Mouse (Mus musculus) embryonic facial prominence, embryonic 10.5 days (tissue): ENCODE data around the gene Hoxd1. TPM values are rescaled to one million over a fixed set of nuclear protein-coding genes. Genes with fewer than 3 reads are reported as not detected.

Source experiments
- DNase-seq: peaks from one replicate; pipeline ENCODE4 v3.0.0-alpha.2; 2017; ENCODE audit warnings: low spot score
- H3K27ac ChIP-seq: fragments of 300-500 bp; sonication (generic); replicated peaks from 2 replicates; pipeline ENCODE4 v1.5.1; 2016; ENCODE audit warnings: mild to moderate bottlenecking
- H3K27me3 ChIP-seq: fragments of 300-500 bp; sonication (generic); replicated peaks from 2 replicates; pipeline ENCODE4 v1.6.1; 2016; ENCODE audit warnings: low read depth, mild to moderate bottlenecking; ENCODE audit not compliant: poor library complexity, severe bottlenecking
- H3K36me3 ChIP-seq: fragments of 300-500 bp; sonication (generic); replicated peaks from 2 replicates; pipeline ENCODE4 v1.6.1; 2016; ENCODE audit warnings: mild to moderate bottlenecking, moderate library complexity
- H3K4me1 ChIP-seq: fragments of 300-500 bp; sonication (generic); 2 replicates; pipeline ENCODE4 v1.6.1; 2016
- H3K4me3 ChIP-seq: fragments of 300-500 bp; sonication (generic); 2 replicates; pipeline ENCODE4 v1.5.1; 2016; ENCODE audit warnings: mild to moderate bottlenecking, moderate library complexity
- H3K9me3 ChIP-seq: fragments of 300-500 bp; sonication (generic); 2 replicates; pipeline ENCODE4 v1.6.1; 2016; ENCODE audit warnings: mild to moderate bottlenecking
- WGBS: fragments of 180-500 bp; shearing (Covaris S2); methylation state at CpG from one replicate; pipeline ENCODE4 v1.1.7; 2016; 5-methylcytosine and 5-hydroxymethylcytosine counted together
- polyA plus RNA-seq: library from polyadenylated mRNA; unstranded; fragments of >200 nt; fragmentation: Nextera tagmentation; extraction: Ambion mirVana; gene quantifications from 2 replicates; pipeline ENCODE4 v1.2.1, GENCODE M21; 2016

Hoxd1 gene
- polyA plus RNA-seq, 1 experiment from 2014 or later: 0.20 TPM

DNA sequence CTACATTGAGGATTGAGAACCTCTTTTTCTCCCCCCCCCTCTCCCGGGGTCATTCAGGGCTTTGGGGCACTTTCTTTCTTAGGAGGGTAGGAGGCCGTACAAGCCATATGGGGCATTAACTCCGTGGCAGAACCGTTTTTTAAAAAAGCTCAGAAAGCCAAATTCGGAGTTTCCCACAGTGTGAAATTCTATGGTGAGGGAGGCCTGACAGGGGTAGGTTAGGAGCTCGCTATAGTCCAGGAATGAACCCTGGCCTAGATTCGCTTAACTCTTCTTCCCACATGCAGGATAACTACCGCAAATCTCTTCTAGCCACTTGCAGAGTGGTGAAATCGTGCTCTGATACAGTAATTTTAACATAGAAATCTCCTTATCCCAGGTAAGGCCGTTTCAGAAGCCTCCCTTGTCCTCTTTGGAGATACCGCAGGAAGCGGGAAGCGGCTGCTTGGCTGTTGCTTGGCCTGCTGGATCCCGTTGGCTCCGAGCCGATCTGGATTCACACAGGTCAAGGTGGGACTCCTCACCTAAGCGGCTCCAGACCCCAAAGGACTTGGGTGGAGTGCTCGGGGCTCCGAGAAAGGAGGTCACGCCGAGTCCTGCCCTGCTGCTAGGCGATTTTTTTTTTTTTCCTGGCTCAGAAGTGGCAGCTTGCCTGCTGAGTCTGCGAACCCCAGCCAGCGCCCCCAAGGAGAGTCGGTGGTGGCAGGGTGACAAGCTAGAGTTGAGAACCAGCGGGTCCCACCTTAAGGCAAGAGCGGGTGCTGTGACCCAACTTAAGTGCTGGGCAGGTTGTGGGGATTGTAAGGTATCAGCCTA lies 27.6 kb upstream of the Hoxd1 start:
- no peaks in the 10 kb centered on the region for H3K36me3 ChIP-seq
- H3K9me3 ChIP-seq: no peaks in the 10 kb centered on the region
- WGBS: under 1% methylated on average over 27 of the region's 27 CpGs
- peak overlapping the region; percentile 41; the same call in 1 of the 2 replicates for H3K4me3 ChIP-seq
- H3K4me1 ChIP-seq: peaks cover 15% of the 10 kb centered on the region; the same call in 1 of the 2 replicates
- no peak overlapping the region for H3K27ac ChIP-seq
- peak; percentile 61 for DNase-seq
- peaks cover 100% of the 10 kb centered on the region for H3K27me3 ChIP-seq

DNA sequence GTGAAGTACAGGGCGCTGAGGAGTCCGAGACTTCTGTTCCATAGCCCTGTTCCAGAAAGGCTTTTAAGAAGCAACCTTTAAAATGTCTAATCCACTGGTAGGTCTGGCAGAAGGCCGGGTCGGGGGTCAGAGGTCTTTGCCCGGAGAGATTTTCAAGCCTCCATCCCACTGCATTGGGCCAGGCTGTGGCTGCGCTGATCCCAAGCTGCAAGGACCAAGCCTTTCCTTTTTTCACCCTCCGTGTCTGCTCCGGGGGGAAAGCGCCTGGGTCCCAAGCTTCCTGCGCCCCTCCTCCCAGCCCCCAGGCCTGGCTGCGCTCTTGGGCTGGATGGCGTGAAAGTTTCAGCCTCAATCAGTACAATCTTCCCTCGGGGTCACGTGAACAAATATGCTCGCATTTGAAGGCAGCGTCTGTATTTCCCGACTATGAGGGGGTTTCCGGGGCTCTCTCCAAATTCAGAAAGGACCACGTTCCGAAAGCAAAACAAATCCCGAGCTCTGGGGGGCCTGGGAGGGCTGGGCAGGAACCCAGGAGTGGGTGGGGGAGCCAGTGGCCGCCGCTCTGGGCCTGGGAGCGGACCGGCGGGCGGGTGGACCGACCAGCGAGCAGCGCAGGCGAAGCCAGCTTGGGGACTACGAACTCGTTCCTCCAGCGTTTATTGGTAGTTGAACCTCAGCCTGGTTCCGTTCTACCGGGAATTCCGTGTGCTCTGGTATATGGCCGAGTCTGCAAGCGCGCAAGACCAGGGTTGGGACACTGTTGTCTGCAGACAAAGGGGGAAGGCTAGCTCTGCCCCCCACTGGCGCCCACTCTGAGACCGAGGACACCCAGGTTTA lies 26.7 kb upstream of the Hoxd1 start:
- H3K27me3 ChIP-seq: peaks cover 100% of the 10 kb centered on the region
- WGBS: under 1% methylated on average over 42 of the region's 42 CpGs
- H3K9me3 ChIP-seq: no peaks in the 10 kb centered on the region
- DNase-seq: peak; percentile 62
- H3K4me3 ChIP-seq: peak overlapping the region; percentile 41
- H3K36me3 ChIP-seq: no peaks in the 10 kb centered on the region
- peaks cover 17% of the 10 kb centered on the region; the same call in 1 of the 2 replicates for H3K4me1 ChIP-seq
- no peak overlapping the region for H3K27ac ChIP-seq

DNA sequence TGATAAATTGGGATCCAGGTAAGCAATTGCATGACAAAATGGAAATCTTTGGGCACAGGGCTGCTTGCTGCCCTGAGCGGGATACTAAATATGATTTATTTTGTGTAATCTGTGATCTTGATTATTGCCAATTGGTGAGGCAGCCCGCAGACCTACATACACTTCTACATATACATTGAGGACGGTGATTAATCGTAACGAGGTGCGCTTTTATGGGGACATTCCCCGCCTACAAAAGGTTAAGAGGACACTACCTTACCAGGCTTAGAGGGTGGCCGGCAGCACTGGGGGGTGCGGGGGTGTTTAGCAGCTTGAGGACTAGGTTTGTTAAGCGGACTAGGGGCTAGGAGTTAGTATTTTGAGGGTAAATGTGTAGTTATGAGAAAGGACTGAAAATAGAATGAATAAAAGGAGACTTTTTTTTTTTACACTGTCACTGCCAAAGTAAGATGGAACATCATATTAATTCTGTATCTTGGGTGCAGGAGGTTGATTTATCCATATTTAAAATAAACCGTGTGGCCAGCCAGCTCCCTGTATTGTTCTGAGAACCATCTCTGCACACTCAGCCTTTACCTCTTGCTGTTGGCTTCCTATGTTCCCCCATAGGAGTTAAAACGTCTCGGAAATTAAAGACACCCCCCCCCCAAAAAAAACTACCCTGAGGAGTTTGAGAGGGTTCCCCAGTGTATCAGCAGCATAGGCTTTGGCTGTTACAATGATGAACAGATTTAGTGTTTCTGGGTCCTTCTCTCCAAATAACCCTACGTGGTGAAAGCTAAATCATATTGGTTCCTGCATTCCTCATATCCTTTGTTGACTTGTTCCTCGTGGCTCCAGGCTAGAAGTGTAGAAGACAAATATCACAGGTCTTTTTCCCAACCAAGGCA lies 25.8 kb upstream of the Hoxd1 start:
- Histone ChIP-seq H3K27me3 (peaks cover 100% of the 10 kb centered on the region), H3K4me3 (peak overlapping the region; percentile 41; the same call in 1 of the 2 replicates), H3K9me3 (no peaks in the 10 kb centered on the region), H3K27ac (no peak overlapping the region), H3K4me1 (peaks cover 17% of the 10 kb centered on the region; the same call in 1 of the 2 replicates), H3K36me3 (no peaks in the 10 kb centered on the region)
- 2% methylated on average over 15 of the region's 15 CpGs for WGBS
- no peak for DNase-seq

DNA sequence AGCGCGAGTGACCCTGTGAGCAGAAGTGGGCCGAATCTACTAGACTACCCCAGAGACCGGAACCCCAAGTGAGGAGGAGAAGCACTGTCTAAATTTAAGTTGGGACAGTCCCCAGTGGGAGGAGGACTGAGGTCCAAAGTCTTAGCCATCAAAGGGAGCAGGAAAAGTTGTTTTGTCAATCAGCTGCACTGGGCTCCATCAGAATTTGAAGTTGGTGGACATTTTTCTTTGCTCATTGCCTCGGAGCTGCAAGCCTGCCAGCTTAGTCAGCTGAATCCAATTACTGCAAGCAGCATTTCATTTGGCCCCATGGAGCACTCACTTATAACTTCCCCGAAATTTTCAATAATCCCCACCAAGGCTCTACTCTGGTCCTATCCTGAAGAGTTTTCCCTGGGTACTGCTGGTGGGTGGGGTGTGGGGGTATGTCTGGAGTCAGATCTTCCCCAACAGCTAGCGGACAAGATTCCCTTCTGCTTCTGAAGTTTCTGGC lies 25.2 kb upstream of the Hoxd1 start:
- 1% methylated on average over 7 of the region's 7 CpGs for WGBS
- peaks cover 16% of the 10 kb centered on the region; the same call in 1 of the 2 replicates for H3K4me1 ChIP-seq
- peak; percentile 50 for DNase-seq
- H3K4me3 ChIP-seq: peak overlapping the region; percentile 14; the same call in 1 of the 2 replicates
- H3K27me3 ChIP-seq: peaks cover 100% of the 10 kb centered on the region
- no peak overlapping the region for H3K27ac ChIP-seq
- no peaks in the 10 kb centered on the region for H3K9me3 ChIP-seq
- no peaks in the 10 kb centered on the region for H3K36me3 ChIP-seq

DNA sequence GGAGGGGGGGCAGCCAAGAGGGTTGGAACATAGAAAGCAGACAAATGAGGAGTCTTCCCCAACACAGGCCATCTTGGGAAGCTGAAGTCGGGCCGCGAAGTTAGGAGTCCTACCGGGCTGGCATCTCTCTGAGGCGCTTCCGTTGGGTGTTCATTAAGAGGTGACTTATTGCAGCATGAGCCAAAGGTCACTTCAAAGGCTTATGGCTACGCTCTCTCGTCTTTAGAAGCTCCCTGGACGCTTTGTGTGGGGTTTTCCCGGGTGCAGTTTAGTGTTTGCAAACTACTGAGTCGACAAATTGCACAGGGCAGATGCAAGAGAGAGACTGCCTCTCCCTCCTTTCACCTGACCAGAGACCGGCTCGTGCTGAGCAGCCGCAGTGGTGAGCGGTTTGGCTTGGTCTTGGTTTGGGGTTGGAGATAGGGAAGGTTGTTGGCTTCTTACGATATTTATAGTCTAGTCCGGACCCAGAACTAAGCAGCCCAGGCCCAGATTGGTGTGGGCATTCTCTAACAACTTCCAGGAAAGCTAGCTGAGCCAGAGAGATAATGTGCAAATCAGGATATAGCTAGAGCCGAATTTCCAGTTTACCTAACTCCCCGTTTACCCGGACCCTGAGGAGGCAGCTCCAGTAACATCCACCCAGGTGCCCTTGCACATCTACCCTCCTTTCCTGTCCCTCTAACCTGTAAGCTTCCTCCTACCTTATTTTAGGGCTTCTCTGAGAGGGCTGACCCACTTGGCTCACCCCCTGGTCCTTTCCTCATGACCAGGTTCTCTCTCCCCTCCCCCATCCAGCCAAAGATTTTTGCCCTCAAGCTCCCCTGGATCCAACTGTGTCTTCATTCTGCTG lies 23.9 kb upstream of the Hoxd1 start:
- no peaks in the 10 kb centered on the region for H3K9me3 ChIP-seq
- H3K27me3 ChIP-seq: peaks cover 100% of the 10 kb centered on the region
- DNase-seq: no peak
- peak overlapping the region; percentile 19; the same call in 1 of the 2 replicates for H3K4me3 ChIP-seq
- H3K27ac ChIP-seq: no peak overlapping the region
- under 1% methylated on average over 20 of the region's 20 CpGs for WGBS
- peaks cover 12% of the 10 kb centered on the region; the same call in 1 of the 2 replicates for H3K4me1 ChIP-seq
- no peaks in the 10 kb centered on the region for H3K36me3 ChIP-seq

DNA sequence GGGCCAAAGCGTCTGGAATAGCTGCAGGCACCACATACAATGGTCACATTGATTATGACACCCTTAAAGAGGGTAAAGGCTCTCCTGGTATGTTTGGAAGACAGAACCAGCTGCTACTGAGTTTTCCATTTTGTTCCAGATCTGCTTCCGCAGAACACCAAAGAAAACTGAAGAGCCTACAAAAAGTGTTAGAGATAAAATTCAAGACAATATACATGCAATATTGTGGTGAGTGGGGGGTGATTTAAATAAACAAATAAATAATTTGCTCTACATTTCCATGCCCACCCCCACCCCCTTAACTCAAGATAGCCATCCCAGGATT lies 23.3 kb upstream of the Hoxd1 start:
- Histone ChIP-seq H3K4me3 (0 out of 2 replicates have a peak overlapping the region, but pooled peaks have one; percentile 19), H3K36me3 (no peaks in the 10 kb centered on the region), H3K27ac (no peak overlapping the region), H3K27me3 (peaks cover 100% of the 10 kb centered on the region), H3K4me1 (peaks cover 12% of the 10 kb centered on the region; the same call in 1 of the 2 replicates), H3K9me3 (no peaks in the 10 kb centered on the region)
- no peak for DNase-seq
- whole genome bisulfite sequencing: 3% methylated on average over 2 of the region's 2 CpGs

DNA sequence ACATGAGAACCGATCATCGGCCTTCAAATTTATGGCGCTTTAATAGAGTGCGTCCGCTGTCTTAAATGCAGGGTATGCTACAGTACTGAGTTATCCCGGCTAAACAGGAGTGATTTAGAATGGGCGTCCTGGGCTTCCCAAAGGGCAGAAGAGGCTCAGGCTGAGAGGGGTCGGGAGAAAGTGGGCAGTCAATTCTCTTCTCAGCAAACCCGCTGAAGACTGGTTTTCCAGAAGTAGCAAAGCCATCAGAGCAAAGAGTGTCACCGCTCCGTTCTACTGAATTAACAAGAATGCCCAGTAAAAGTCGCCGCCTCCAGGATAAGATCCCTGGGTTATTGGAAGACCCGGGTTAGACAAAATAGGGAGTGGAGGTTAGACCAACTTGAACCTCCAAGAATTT lies 22.9 kb upstream of the Hoxd1 start:
- Histone ChIP-seq H3K4me1 (peaks cover 12% of the 10 kb centered on the region; the same call in 1 of the 2 replicates), H3K9me3 (no peaks in the 10 kb centered on the region), H3K4me3 (peak overlapping the region; percentile 35), H3K36me3 (no peaks in the 10 kb centered on the region), H3K27ac (peak overlapping the region; percentile 35; the same call in 1 of the 2 replicates), H3K27me3 (peaks cover 100% of the 10 kb centered on the region)
- 2% methylated on average over 14 of the region's 14 CpGs for WGBS
- no peak for DNase-seq

DNA sequence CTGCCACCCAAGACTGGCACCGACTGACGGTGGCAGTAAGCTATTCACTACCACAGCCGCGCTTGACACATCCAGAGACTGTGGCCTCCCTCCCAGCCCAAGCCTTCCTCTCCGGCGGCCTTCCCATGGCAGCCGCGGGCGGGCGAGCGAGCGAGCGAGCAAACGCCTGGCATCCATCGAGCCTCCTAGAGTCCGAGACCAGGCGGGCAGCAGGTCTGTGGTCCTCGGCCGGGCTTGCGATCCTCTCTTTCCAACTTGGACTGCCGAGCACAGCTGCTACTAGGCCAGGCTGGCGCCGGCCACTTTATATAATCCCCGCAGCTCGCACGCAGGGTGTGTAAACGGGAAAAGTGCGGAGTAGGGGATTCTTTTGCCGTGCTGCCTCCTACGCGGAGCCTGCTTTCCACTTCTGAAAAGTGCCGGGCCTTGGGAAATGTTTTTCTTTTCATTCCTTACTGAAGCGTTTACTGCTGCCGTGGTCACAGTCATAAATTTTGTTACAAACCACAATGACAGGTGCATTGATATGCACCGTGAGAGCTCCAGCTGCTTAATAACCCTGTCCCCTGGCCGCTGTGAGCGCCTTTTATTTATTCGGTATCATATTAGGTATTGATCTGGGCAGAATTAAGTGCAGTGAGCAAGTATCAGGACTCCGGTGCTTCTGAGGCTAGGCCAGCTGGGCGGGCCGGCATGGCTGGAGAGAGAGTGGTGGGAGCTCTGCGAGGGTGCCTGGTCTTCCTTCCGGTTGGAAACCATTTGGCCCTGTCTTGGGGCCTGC lies 22.3 kb upstream of the Hoxd1 start:
- H3K9me3 ChIP-seq: no peaks in the 10 kb centered on the region
- 1% methylated on average over 43 of the region's 43 CpGs for WGBS
- peak overlapping the region; percentile 35; the same call in 1 of the 2 replicates for H3K27ac ChIP-seq
- H3K27me3 ChIP-seq: peaks cover 100% of the 10 kb centered on the region
- peak; percentile 62 for DNase-seq
- no peaks in the 10 kb centered on the region for H3K36me3 ChIP-seq
- peaks cover 12% of the 10 kb centered on the region; the same call in 1 of the 2 replicates for H3K4me1 ChIP-seq
- H3K4me3 ChIP-seq: peak overlapping the region; percentile 35

DNA sequence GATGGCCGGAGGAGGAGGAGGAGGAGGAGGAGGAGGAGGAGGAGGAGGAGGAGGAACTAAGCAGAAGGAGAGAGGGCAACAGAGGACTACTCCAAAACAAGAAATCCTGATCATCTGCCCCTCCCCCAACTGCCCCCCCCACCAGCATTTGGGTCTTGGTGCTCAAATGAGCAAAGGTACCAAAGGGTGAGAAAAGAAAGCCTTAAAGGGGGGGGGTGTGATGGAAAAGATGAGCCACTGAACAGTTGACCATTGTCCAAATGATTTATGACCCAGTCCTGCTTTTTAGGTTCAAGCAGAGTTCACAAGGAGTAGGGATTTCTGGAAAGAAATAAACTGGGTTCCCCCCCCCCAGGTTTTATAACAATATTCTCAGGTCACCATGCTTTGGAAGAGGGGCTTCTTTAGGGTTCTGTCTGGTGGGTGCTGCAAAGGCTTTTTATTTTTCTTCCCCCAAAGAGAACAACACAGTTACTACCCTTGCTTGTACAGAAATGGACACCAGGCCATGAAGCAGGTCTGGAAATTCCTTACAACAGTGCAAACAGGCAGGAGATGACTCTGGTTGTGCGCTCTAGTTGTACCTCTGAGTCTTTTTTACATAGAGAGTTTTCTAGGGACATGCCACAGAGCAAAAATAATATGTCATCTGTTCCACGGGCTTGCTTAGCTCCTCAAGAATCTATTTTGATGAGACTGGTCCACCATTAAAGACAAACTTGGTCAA lies 21.4 kb upstream of the Hoxd1 start:
- H3K4me3 ChIP-seq: no peak overlapping the region
- no peak for DNase-seq
- H3K4me1 ChIP-seq: peaks cover 4% of the 10 kb centered on the region; the same call in 1 of the 2 replicates
- WGBS: 26% methylated on average over 2 of the region's 3 CpGs
- peaks cover 100% of the 10 kb centered on the region for H3K27me3 ChIP-seq
- no peaks in the 10 kb centered on the region for H3K9me3 ChIP-seq
- H3K27ac ChIP-seq: no peak overlapping the region
- no peaks in the 10 kb centered on the region for H3K36me3 ChIP-seq

DNA sequence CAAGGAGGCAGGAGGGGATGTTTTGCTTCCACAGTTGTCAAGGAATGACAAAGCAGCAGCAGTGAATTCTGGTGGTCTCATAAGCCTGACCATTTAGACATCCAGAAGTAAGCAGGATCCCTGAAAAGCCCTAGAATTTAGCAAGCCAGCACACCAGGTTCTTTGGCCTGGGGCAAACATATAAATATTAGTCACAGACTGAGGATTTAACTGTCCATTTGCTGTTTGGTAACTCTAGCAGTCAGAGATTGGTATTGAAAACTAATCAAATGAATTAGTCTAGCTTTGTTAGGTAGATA lies 20.9 kb upstream of the Hoxd1 start:
- Histone ChIP-seq H3K4me3 (no peak overlapping the region), H3K27ac (no peak overlapping the region), H3K9me3 (no peaks in the 10 kb centered on the region), H3K27me3 (peaks cover 100% of the 10 kb centered on the region), H3K36me3 (no peaks in the 10 kb centered on the region), H3K4me1 (peaks cover 9% of the 10 kb centered on the region; the same call in 1 of the 2 replicates)
- DNase-seq: no peak
